Mouse (Mus musculus) ovary, postnatal 10 days (tissue): ENCODE data around the gene Fthl17c.
"Not testable (repeated sequence)": the region's sequence is repeated elsewhere in the genome, so short reads cannot be mapped to it uniquely, and the experiment has no call there.

ENCODE experiments used
- DNase-seq: peaks from one replicate; pipeline ENCODE4 v3.0.0; 2022; ENCODE audit warnings: low spot score

Gene Fthl17c

DNA sequence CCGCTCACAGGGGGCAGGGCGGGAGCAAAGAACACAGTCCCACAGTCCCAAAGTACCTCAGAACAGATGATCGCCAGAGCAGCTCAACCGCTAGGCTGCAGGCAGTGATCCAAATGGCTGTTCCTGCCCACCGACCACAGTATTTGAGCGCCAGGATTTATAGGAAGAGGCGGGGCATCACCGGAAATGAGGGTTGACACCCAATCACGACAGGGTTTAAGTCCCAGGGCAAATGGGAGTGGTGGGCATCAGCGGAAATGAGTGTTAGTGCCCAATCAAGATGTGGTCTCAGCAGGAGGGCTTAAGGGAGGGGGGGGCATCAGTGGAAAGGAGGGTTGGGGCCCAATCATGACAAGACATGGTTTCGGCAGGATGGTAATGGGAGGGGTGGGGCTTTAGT is at the start of gene Fthl17c:
Gene Fthl17c, minus strand, starts transcription at position 101 of the 400 bp plus-strand sequence.
- not testable (repeated sequence) for DNase-seq

DNA sequence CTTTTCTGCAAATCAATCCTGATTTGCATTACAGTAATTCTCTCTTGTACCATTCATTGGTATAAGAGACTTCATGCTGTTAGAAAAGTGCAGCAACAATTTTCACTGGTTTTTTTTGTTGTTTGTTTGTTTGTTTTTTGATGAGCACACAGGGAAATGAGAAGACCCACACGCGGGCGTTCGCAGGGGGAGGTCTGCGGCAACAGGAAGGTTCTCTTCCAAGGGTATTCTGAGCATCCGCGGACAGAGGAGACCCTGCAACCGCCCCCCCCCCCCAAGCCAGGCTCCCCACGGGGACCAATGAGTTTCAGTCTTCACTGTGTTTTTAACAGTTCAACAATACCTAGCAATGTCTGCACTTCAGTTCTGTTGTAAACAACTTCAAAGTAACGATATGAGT is 43.1 kb upstream of the Fthl17c start:
- no peak for DNase-seq

DNA sequence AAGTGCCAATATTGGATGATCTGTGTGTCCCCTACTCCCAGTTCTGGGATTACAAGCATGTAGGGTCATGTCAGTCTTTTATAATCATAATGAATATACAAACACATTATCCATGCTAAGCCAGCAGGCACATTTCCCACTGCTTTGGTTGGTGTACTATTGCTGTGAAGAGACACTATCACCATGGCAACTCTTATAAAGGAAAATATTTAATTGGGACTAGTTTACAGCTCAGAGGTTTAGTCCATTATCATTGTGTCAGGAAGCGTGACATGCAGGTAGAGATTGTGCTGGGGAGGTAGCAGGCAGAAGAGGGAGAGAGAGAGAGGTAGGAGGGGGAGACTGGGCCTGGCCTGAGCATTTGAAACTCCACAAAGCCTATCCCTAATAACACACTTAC is 39.7 kb upstream of the Fthl17c start:
- DNase-seq = no peak

DNA sequence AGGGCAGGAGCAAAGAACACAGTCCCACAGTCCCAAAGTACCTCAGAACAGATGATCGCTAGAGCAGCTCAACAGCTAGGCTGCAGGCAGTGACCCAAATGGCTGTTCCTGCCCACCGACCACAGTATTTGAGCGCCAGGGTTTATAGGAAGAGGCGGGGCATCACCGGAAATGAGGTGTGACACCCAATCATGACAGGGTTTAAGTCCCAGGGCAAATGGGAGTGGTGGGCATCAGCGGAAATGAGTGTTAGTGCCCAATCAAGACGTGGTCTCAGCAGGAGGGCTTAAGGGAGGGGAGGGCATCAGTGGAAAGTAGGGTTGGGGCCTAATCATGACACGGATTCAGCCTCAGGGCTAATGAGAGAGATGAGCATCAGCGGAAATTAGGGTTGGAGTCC is 10.3 kb upstream of the Fthl17c start, which contains the start of gene Fthl17d:
Gene Fthl17d, minus strand, starts transcription at position 101 of the 400 bp plus-strand sequence.
- DNase-seq = not testable (repeated sequence)

DNA sequence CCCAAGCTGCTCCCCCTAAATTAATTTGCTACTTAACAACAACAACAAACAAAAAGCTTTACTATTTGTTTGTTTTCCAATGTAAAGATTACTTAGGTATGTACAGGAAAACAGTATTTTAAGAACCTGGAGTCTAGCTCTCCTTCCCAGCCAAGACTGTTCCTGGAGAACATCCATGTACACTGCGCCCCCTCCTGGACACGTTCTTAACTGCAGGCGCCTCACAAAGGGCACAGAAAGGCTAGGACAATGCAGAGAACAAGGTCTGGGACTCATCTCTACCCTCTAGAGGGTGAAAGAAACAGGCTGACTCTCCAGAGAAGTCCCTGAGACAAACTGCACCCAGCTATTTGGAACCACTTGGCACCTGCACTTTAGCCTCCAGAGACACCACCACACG is 11.7 kb downstream of the Fthl17c start:
- not testable (repeated sequence) for DNase-seq

DNA sequence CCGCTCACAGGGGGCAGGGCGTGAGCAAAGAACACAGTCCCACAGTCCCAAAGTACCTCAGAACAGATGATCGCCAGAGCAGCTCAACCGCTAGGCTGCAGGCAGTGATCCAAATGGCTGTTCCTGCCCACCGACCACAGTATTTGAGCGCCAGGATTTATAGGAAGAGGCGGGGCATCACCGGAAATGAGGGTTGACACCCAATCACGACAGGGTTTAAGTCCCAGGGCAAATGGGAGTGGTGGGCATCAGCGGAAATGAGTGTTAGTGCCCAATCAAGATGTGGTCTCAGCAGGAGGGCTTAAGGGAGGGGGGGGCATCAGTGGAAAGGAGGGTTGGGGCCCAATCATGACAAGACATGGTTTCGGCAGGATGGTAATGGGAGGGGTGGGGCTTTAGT is 13.5 kb downstream of the Fthl17c start, which contains the start of gene Fthl17b:
Gene Fthl17b, minus strand, starts transcription at position 101 of the 400 bp plus-strand sequence.
- DNase-seq = not testable (repeated sequence)

DNA sequence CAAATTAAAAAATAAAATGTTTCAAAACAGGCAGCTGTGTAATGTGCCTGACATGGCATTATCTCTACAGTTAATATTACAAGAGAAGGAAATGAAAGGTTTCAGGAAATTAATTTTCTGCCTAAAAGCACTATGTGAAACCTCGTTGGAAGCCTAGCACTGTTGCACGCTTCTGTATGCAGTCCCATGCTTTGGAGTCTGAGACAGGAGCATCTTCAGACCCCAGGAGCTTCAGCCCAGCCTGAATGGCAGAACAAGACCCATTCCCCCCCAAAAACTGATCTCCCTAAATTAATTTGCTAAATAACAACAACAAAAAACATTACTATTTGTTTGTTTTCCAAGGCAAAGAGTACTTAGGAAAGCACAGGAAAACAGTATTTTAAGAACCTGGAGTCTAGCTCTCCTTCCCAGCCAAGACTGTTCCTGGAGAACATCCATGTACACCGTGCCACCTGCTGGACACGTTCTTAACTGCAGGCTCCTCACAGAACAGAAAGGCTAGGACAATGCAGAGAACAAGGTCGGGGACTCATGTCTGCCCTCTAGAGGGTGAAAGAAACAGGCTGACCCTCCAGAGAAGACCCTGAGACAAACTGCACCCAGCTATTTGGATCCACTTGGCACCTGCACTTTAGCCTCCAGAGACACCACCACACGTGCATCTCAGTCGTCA is 28.1 kb downstream of the Fthl17c start:
- DNase-seq = peak; percentile 68

DNA sequence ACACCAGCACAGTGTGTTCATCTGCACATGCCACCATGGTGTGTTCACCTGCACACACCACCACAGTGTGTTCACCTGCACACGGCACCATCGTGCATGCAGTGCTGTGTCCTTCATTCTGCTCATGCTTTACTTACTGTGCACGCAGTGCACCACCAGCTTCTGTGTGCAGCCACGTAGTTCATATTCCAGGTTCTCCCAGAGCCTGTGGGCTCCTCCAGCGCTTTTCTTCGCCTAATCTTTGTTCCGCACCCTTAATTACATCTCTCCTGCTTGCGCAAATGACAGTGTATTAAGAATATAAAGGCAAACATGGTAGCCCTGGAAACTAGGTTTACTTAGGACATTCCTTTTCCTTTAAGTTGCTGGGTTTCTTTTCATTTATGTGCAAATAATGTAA is 32.3 kb downstream of the Fthl17c start:
- no peak for DNase-seq

DNA sequence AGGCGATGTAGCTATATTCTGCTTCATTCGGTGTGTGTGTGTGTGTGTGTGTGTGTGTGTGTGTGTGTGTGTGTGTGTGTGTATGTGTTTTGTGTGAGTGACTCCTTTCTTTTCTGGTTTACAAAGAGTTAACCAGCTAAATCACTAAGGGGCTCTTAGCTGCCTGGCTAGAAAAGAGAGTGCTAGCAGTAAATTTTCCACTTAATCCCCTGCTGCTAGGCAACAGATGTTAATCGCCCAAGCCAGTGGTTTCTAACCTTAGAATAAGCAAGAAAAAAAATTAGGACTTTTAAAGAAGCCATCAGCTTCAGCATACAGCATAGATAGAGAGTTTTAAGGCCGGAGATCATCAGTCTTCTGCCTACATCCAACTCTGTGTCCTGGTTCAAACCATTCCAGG is 49.1 kb downstream of the Fthl17c start:
- DNase-seq = no peak
